Mouse (Mus musculus): ENCODE results near the gene Usp9y. TPM values are rescaled to one million over a fixed set of nuclear protein-coding genes. Genes with fewer than 3 reads are reported as not detected.

Gene Usp9y
- not detected for total RNA-seq (2021)
- long read RNA-seq, experiment 1, result 0 reads
- long read RNA-seq, experiment 2, result 0 reads

DNA sequence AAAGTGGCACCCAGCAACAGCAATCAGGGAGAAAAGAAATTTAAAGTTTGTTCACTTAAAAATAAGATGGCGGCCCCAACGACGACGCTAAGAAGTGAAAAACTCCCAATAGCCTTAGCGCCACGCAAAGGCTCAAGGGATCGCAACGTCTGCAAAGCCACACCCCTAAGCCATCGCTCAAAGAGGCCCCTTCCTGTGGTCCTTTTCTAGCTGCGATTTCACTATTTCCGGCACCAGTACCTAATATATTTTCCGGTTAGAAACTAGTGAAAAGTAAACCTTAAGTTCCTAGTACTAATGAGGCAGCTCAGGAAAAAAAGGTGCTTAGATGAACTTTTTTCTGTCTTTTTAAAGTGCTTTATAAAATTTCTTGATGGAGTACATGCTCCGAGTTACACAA, at the start of gene Usp9y:
Usp9y (minus strand) TSS at position 101 of the 400 bp plus-strand sequence.
- intact Hi-C loops (cut with DNase I), result no loop called here
- DNase-seq, result no peak

DNA sequence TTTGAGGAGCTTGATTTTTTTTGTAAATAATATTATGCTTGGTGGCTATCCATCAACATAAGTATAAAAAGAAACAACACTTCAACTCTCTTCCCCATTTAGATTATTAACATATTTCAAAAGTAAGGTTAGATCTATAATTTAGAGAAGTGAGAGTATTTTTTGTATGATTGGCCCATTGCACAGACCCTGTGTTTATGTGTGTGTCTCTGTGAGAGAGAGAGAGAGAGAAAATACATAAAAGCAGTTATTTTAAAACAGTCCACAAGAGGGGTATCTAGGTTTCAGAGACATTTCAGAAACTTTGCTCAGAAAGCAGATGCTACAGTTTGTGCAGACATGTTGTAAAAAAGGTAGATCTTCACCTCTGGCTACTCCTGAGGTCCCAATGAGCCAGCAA, 165.9 kb downstream of the Usp9y start:
- DNase-seq, result no peak
- intact Hi-C loops (cut with DNase I), result no loop called here

DNA sequence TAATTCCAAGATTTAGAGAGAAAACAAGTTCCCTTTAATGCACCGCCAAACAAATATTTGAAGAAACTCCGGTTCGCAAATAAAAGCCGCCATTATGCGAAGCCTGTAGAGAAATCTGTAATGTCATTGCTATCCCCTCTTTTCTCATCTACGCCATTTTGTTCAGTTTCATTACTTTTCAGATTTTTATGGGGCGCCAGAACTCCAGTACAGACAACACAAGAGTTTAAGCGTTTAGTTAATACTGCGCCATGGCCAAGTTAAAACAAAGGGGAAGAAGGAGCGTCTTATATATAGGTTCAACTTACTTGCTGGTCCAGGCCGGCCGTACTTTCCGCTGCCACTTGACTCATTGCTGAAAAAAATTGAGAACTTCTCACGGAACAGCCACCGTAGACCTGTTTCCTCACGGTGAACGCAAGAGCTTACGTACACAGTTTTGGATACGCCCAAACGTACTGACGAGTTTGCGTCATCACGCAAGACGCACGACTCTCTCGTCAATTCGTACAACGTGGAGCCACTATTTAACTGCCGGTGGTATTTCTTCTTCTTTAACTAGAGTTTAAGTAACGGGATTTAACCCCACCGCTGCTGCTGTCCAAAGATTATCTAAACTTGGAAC, 173.3 kb downstream of the Usp9y start, which contains the start of gene Ddx3y:
Ddx3y (minus strand) TSS at position 459 of the 625 bp plus-strand sequence.
- intact Hi-C loops (cut with DNase I), result no loop called here
- DNase-seq, result peak in 1 of 2 experiments; percentile 59

DNA sequence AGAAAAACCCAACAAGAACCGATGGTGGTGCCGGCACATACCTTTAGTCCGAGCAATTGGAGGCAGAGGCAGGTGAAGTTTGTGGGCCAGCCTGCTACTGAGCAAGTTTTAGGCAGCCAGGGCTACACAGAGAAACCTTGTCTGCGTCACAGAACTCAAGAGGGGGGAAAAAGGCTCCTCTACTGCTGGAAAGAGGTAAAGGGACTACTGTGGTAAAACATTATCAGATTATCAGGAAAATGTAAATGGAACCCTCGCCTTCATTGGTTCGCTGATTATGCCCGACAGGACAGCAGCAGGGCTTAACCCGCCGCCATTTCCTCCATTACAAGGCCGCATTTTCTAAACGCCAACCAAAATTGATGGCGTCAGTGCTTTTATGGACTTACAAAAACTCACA, 173.8 kb downstream of the Usp9y start:
- intact Hi-C loops (cut with DNase I), result no loop called here
- DNase-seq, result no peak

Other genes with a start within 250 kb of the Usp9y start
- 10 to 100 TPM in 1 of 2 experiments, not detected in 1; 12.5 TPM for gene Uty, start 214.0 kb downstream of the Usp9y start, total RNA-seq (2021)
- 10 to 100 TPM in 1 of 2 experiments, not detected in 1; 50.7 TPM for gene Ddx3y, start 173.2 kb downstream of the Usp9y start, total RNA-seq (2021)

Data from gastrocnemius, postnatal 36 days (tissue).